Mouse (Mus musculus) MEL (cell line): ENCODE measurements around the gene Camta2. TPM values are rescaled to one million over a fixed set of nuclear protein-coding genes. Genes with fewer than 3 reads are reported as not detected.
A peak's percentile ranks its signal among the peaks of the same experiment; 100 is the strongest.

Experiments used
- DNase-seq: peaks from one replicate; pipeline ENCODE4 v3.0.0; 2011; ENCODE audit warnings: low read depth, low spot score
- H3K27ac ChIP-seq: 2 replicates; pipeline ENCODE4 v1.5.1; 2012; ENCODE audit warnings: low read depth, mild to moderate bottlenecking, control low read depth, low read length, moderate library complexity; ENCODE audit not compliant: control insufficient read depth
- H3K27me3 ChIP-seq, 2 experiments: fragments of 150-350 bp in 1 of 2; sonication (generic) in 1 of 2; 2 replicates each; pipeline ENCODE4 v1.6.1; 2012; ENCODE audit warnings: low read length in 2 of 2, mild to moderate bottlenecking in 2 of 2, improper control_type of control experiment in 1 of 2, moderate library complexity in 1 of 2; ENCODE audit not compliant: insufficient read depth in 2 of 2, control insufficient read depth in 1 of 2
- H3K36me3 ChIP-seq, 2 experiments: 2 replicates each; pipeline ENCODE4 v1.6.1; 2012 to 2014; ENCODE audit warnings: low read length in 2 of 2, improper control_type of control experiment in 1 of 2, inconsistent platforms in 1 of 2, mild to moderate bottlenecking in 1 of 2; ENCODE audit not compliant: insufficient read depth in 2 of 2, control insufficient read depth in 1 of 2
- H3K4me1 ChIP-seq, 2 experiments: fragments of 150-350 bp in 1 of 2; sonication (generic) in 1 of 2; 2 replicates each; pipeline ENCODE4 v1.6.1; 2012; ENCODE audit warnings: low read length in 2 of 2, improper control_type of control experiment in 1 of 2, mild to moderate bottlenecking in 1 of 2; ENCODE audit not compliant: insufficient read depth in 2 of 2, control insufficient read depth in 1 of 2
- H3K4me3 ChIP-seq, 2 experiments: fragments of 150-350 bp in 1 of 2; sonication (generic) in 1 of 2; 2 replicates each; pipeline ENCODE4 v1.5.1; 2012; ENCODE audit warnings: low read depth in 2 of 2, low read length in 2 of 2, mild to moderate bottlenecking in 2 of 2, moderate library complexity in 2 of 2, control low read depth in 1 of 2, improper control_type of control experiment in 1 of 2; ENCODE audit not compliant: control insufficient read depth in 1 of 2, insufficient read depth in 1 of 2
- H3K79me2 ChIP-seq: 2 replicates; pipeline ENCODE4 v1.6.1; 2012; ENCODE audit warnings: mild to moderate bottlenecking, low read length, moderate library complexity; ENCODE audit not compliant: control insufficient read depth, poor library complexity, insufficient read depth
- H3K9ac ChIP-seq: 2 replicates; pipeline ENCODE4 v1.6.1; 2012; ENCODE audit warnings: low read depth, mild to moderate bottlenecking, control low read depth, low read length, moderate library complexity; ENCODE audit not compliant: control insufficient read depth, poor library complexity, severe bottlenecking
- H3K9me3 ChIP-seq: fragments of 150-350 bp; sonication (generic); replicated peaks from 2 replicates; pipeline ENCODE4 v1.6.1; 2012; ENCODE audit warnings: mild to moderate bottlenecking, low read length, improper control_type of control experiment, moderate library complexity; ENCODE audit not compliant: insufficient read depth
- BHLHE40 ChIP-seq: IDR thresholded peaks from 2 replicates; pipeline ENCODE4 v1.6.1; 2012; ENCODE audit warnings: low read depth, mild to moderate bottlenecking, inconsistent platforms, low read length, improper control_type of control experiment, borderline replicate concordance
- CTCF ChIP-seq, 3 experiments: IDR thresholded peaks in 2 of 3; conservative IDR thresholded peaks in 1 of 3; 2 replicates each; pipeline ENCODE4 v1.5.1; 2011 to 2012; ENCODE audit warnings: low read length in 3 of 3, low read depth in 2 of 3, mild to moderate bottlenecking in 2 of 3, improper control_type of control experiment in 1 of 3, inconsistent platforms in 1 of 3, mixed read lengths in 1 of 3, moderate library complexity in 1 of 3; ENCODE audit not compliant: control insufficient read depth in 1 of 3, insufficient read depth in 1 of 3, poor library complexity in 1 of 3, severe bottlenecking in 1 of 3
- GATA1 ChIP-seq: IDR thresholded peaks from 2 replicates; pipeline ENCODE4 v1.6.1; 2011; ENCODE audit warnings: low read depth, low read length, improper control_type of control experiment
- KAT2A ChIP-seq: conservative IDR thresholded peaks from 2 replicates; pipeline ENCODE4 v1.6.1; 2012; ENCODE audit warnings: low read depth, low read length, improper control_type of control experiment, inconsistent platforms
- MAX ChIP-seq: IDR thresholded peaks from 2 replicates; pipeline ENCODE4 v1.6.1; 2011; ENCODE audit warnings: low read length, improper control_type of control experiment
- MYB ChIP-seq: IDR thresholded peaks from 2 replicates; pipeline ENCODE4 v1.6.1; 2011; ENCODE audit warnings: mild to moderate bottlenecking, low read depth, low read length, improper control_type of control experiment
- MYC ChIP-seq: IDR thresholded peaks from 2 replicates; pipeline ENCODE4 v1.6.1; 2011; ENCODE audit warnings: low read depth, mild to moderate bottlenecking, low read length, improper control_type of control experiment, moderate library complexity
- NELFE ChIP-seq: IDR thresholded peaks from 2 replicates; pipeline ENCODE4 v1.6.1; 2011; ENCODE audit warnings: low read depth, low read length, improper control_type of control experiment
- NRF1 ChIP-seq: IDR thresholded peaks from 2 replicates; pipeline ENCODE4 v1.6.1; 2014; ENCODE audit warnings: low read depth, mild to moderate bottlenecking, inconsistent platforms, low read length, improper control_type of control experiment, moderate library complexity; ENCODE audit not compliant: poor library complexity, insufficient read depth, severe bottlenecking
- POLR2AphosphoS5 ChIP-seq: IDR thresholded peaks from 2 replicates; pipeline ENCODE4 v1.6.1; 2012; ENCODE audit warnings: low read depth, borderline replicate concordance, mild to moderate bottlenecking, inconsistent platforms, low read length, moderate library complexity, mixed read lengths
- RCOR1 ChIP-seq: IDR thresholded peaks from 2 replicates; pipeline ENCODE4 v1.6.1; 2012; ENCODE audit warnings: low read depth, mild to moderate bottlenecking, inconsistent platforms, low read length, improper control_type of control experiment
- SMC3 ChIP-seq: IDR thresholded peaks from 2 replicates; pipeline ENCODE4 v1.6.1; 2011; ENCODE audit warnings: low read depth, low read length, improper control_type of control experiment
- USF1 ChIP-seq: IDR thresholded peaks from 2 replicates; pipeline ENCODE4 v1.6.1; 2014; ENCODE audit warnings: low read depth, mild to moderate bottlenecking, inconsistent platforms, low read length, improper control_type of control experiment, moderate library complexity
- USF2 ChIP-seq, 2 experiments: IDR thresholded peaks; 2 replicates each; pipeline ENCODE4 v1.6.1; 2011 to 2012; ENCODE audit warnings: improper control_type of control experiment in 2 of 2, low read length in 2 of 2, borderline replicate concordance in 1 of 2, inconsistent platforms in 1 of 2, low read depth in 1 of 2, mild to moderate bottlenecking in 1 of 2; ENCODE audit not compliant: insufficient read depth in 1 of 2
- ZC3H11A ChIP-seq: IDR thresholded peaks from 2 replicates; pipeline ENCODE4 v1.6.1; 2012; ENCODE audit warnings: low read depth, mild to moderate bottlenecking, inconsistent platforms, low read length, improper control_type of control experiment
- ZMIZ1 ChIP-seq: IDR thresholded peaks from 2 replicates; pipeline ENCODE4 v1.6.1; 2012; ENCODE audit warnings: low read depth, mild to moderate bottlenecking, inconsistent platforms, low read length, improper control_type of control experiment, moderate library complexity
- polyA plus RNA-seq, 2 experiments: library from polyadenylated mRNA; stranded (reverse) in 1 of 2; unstranded in 1 of 2; fragments of >175 nt in 1 of 2; fragments of >200 nt in 1 of 2; gene quantifications; 2 replicates each; pipeline versions ENCODE4 v1.2.1 to v1.2.4; 2012; ENCODE audit warnings: low replicate concordance in 2 of 2, low read depth in 1 of 2; ENCODE audit not compliant: insufficient read length in 2 of 2, insufficient read depth in 1 of 2, missing spikeins in 1 of 2
- total RNA-seq: library from RNA; depleted of rRNA; stranded (reverse); fragments of 300-350 nt; gene quantifications from 2 replicates; pipeline ENCODE4 v1.2.3, GENCODE M21; 2012

Gene Camta2
- total and polyA plus RNA-seq, 3 experiments = 1.9 to 15.0 TPM; not detected in 1

- Histone ChIP-seq H3K36me3 (peaks cover 9 to 36% of the 10 kb centered on the region in 2 experiments), H3K79me2 (peaks cover 47% of the 10 kb centered on the region), H3K27ac (no peak overlapping the region), H3K9ac (peak overlapping the region; percentile 80), H3K9me3 (no peaks in the 10 kb centered on the region), H3K27me3 (no peaks in the 10 kb centered on the region), H3K4me3 (peak overlapping the region; percentile 56 to 70), H3K4me1 (peaks cover 10 to 40% of the 10 kb centered on the region in 2 experiments)
- no peak for DNase-seq
- no peak for TF ChIP-seq USF2 (IDR thresholded peaks at IDR 0.05; ENCODE audit: borderline replicate concordance in 1 of 2, insufficient read depth in 1 of 2, low read depth in 1 of 2, low read length in 2 of 2)
Observed at GRCm38 (mm10) chr11:70645461-70646258, 42.2 kb downstream of the Camta2 start.

DNA sequence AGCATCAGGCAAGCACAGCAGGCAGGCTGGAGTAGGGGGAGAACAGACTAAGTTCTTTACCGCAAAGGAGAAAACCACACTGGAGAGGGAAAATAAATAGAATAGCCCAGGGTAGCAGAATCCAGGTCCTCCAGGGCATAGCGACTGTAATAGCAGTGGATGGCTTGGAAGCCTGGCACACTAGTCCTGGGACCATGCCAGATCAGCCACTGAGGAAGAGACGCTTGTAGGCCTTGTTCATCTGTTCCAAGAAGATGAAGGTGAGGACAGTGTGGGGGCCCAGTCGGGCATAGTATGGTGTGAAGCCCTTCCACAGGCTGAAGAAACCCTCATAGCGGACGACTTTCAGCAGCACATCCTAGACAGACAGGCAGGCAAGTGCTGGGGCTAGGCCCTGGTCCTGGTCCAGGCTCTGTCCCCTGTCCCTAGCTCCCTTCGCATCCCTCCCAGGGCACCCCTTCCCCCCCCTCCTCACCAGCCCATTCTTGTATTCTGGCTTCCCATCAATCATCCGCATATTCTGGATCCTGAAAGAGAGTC lies 43.3 kb downstream of the Camta2 start:
- no peak for TF ChIP-seq GATA1
- TF ChIP-seq KAT2A = no peak
- TF ChIP-seq CTCF (IDR thresholded peaks at IDR 0.05 in 2 of 3, conservative IDR thresholded peaks at IDR 0.05 in 1 of 3; ENCODE audit: control insufficient read depth in 1 of 3, insufficient read depth in 1 of 3, low read depth in 2 of 3, low read length in 3 of 3, poor library complexity in 1 of 3, severe bottlenecking in 1 of 3) = no peak
- TF ChIP-seq USF2 (IDR thresholded peaks at IDR 0.05; ENCODE audit: borderline replicate concordance in 1 of 2, insufficient read depth in 1 of 2, low read depth in 1 of 2, low read length in 2 of 2) = no peak
- no peak for TF ChIP-seq SMC3
- no peak for TF ChIP-seq MYB
- TF ChIP-seq MAX = no peak
- no peak for TF ChIP-seq ZC3H11A
- TF ChIP-seq NELFE = no peak
- no peak for TF ChIP-seq NRF1
- TF ChIP-seq ZMIZ1 = no peak
- no peak for TF ChIP-seq RCOR1
- no peak for TF ChIP-seq MYC
- no peak for TF ChIP-seq BHLHE40
- TF ChIP-seq POLR2AphosphoS5 = no peak
- TF ChIP-seq USF1 = no peak
- TF ChIP-seq, all 39 proteins: peak for 0
- peaks cover 6 to 41% of the 10 kb centered on the region in 2 experiments for H3K4me1 ChIP-seq
- peaks cover 5 to 35% of the 10 kb centered on the region in 2 experiments for H3K36me3 ChIP-seq
- no peak overlapping the region for H3K27ac ChIP-seq
- no peaks in the 10 kb centered on the region for H3K9me3 ChIP-seq
- H3K27me3 ChIP-seq = no peaks in the 10 kb centered on the region
- no peak for DNase-seq
- H3K79me2 ChIP-seq = peaks cover 50% of the 10 kb centered on the region
- H3K4me3 ChIP-seq = no peak overlapping the region
- H3K9ac ChIP-seq = no peak overlapping the region
